Mouse (Mus musculus): ENCODE data around the gene Ppia. TPM values are rescaled to one million over a fixed set of nuclear protein-coding genes. Genes with fewer than 3 reads are reported as not detected.
"Not testable (repeated sequence)": the region's sequence is repeated elsewhere in the genome, so short reads cannot be mapped to it uniquely, and the experiment has no call there.

Ppia gene
- polyA plus RNA-seq, 1 experiment from 2014 or later = 4,857 TPM

GRCm38 (mm10) chr11:6410050-6410602, 5.1 kb upstream of the Ppia start:
- Histone ChIP-seq H3K4me2 (ENCODE audit: low read depth, low read length) (no peak overlapping the region), H3K9ac (ENCODE audit: low read depth, low read length) (no peak overlapping the region), H3K36me3 (ENCODE audit: control insufficient read depth, insufficient read depth, low read length) (peaks cover 4% of the 10 kb centered on the region), H3K27me3 (replicated peaks; ENCODE audit: control insufficient read depth, insufficient read depth, low read length) (no peaks in the 10 kb centered on the region), H3K4me3 (ENCODE audit: low read depth, low read length) (no peak overlapping the region), H3K9me3 (ENCODE audit: control insufficient read depth, low read length) (no peaks in the 10 kb centered on the region), H3K27ac (replicated peaks; ENCODE audit: low read depth, low read length) (no peak overlapping the region; the same call in 1 of the 2 replicates), H3K4me1 (ENCODE audit: control insufficient read depth, insufficient read depth, low read length) (peaks cover 33% of the 10 kb centered on the region)
- ATAC-seq (ENCODE audit: low read depth) (no peak), DNase-seq (ENCODE audit: low spot score) (peak; percentile 34)
- 49% methylated on average over 5 of the region's 5 CpGs for WGBS

GRCm38 (mm10) chr11:6410755-6411154, 4.5 kb upstream of the Ppia start:
- H3K4me1 ChIP-seq (ENCODE audit: control insufficient read depth, insufficient read depth, low read length) = peaks cover 28% of the 10 kb centered on the region
- not testable (repeated sequence) for H3K4me2 ChIP-seq (ENCODE audit: low read depth, low read length); H3K27ac ChIP-seq (replicated peaks; ENCODE audit: low read depth, low read length); H3K4me3 ChIP-seq (ENCODE audit: low read depth, low read length); H3K9ac ChIP-seq (ENCODE audit: low read depth, low read length); H3K9me3 ChIP-seq (ENCODE audit: control insufficient read depth, low read length); DNase-seq (ENCODE audit: low spot score); H3K27me3 ChIP-seq (replicated peaks; ENCODE audit: control insufficient read depth, insufficient read depth, low read length); ATAC-seq (ENCODE audit: low read depth); H3K36me3 ChIP-seq (ENCODE audit: control insufficient read depth, insufficient read depth, low read length)
- WGBS = 87% methylated on average over 5 of the region's 5 CpGs

GRCm38 (mm10) chr11:6411684-6412083, 3.6 kb upstream of the Ppia start:
- ATAC-seq (ENCODE audit: low read depth) = no peak
- peaks cover 19% of the 10 kb centered on the region for H3K4me1 ChIP-seq (ENCODE audit: control insufficient read depth, insufficient read depth, low read length)
- 5% methylated on average over 5 of the region's 5 CpGs for WGBS

GRCm38 (mm10) chr11:6413264-6413663, 2.0 kb upstream of the Ppia start:
- ATAC-seq (ENCODE audit: low read depth) = no peak
- Histone ChIP-seq H3K9ac (ENCODE audit: low read depth, low read length) (no peak overlapping the region), H3K4me2 (ENCODE audit: low read depth, low read length) (no peak overlapping the region), H3K27me3 (replicated peaks; ENCODE audit: control insufficient read depth, insufficient read depth, low read length) (no peaks in the 10 kb centered on the region), H3K9me3 (ENCODE audit: control insufficient read depth, low read length) (no peaks in the 10 kb centered on the region), H3K36me3 (ENCODE audit: control insufficient read depth, insufficient read depth, low read length) (peaks cover 13% of the 10 kb centered on the region), H3K27ac (replicated peaks; ENCODE audit: low read depth, low read length) (no peak overlapping the region), H3K4me1 (ENCODE audit: control insufficient read depth, insufficient read depth, low read length) (peaks cover 20% of the 10 kb centered on the region), H3K4me3 (ENCODE audit: low read depth, low read length) (no peak overlapping the region)
- 96% methylated on average over 6 of the region's 12 CpGs for WGBS
- no peak for DNase-seq (ENCODE audit: low spot score)

More at GRCm38 (mm10) chr11:6411684-6412083, 3.6 kb upstream of the Ppia start:
- Histone ChIP-seq H3K4me3 (ENCODE audit: low read depth, low read length) (no peak overlapping the region), H3K27me3 (replicated peaks; ENCODE audit: control insufficient read depth, insufficient read depth, low read length) (no peaks in the 10 kb centered on the region), H3K27ac (replicated peaks; ENCODE audit: low read depth, low read length) (no peak overlapping the region), H3K4me2 (ENCODE audit: low read depth, low read length) (no peak overlapping the region), H3K36me3 (ENCODE audit: control insufficient read depth, insufficient read depth, low read length) (no peaks in the 10 kb centered on the region), H3K9me3 (ENCODE audit: control insufficient read depth, low read length) (no peaks in the 10 kb centered on the region), H3K9ac (ENCODE audit: low read depth, low read length) (no peak overlapping the region)
- peak; percentile 68 for DNase-seq (ENCODE audit: low spot score)

GRCm38 (mm10) chr11:6415551-6416404, 535 bp downstream of the Ppia start:
- Histone ChIP-seq H3K27me3 (replicated peaks; ENCODE audit: control insufficient read depth, insufficient read depth, low read length) (no peaks in the 10 kb centered on the region), H3K4me1 (ENCODE audit: control insufficient read depth, insufficient read depth, low read length) (peaks cover 20% of the 10 kb centered on the region), H3K27ac (replicated peaks; ENCODE audit: low read depth, low read length) (peak overlapping the region; percentile 98), H3K9me3 (ENCODE audit: control insufficient read depth, low read length) (no peaks in the 10 kb centered on the region), H3K4me2 (ENCODE audit: low read depth, low read length) (peak overlapping the region; percentile 98), H3K36me3 (ENCODE audit: control insufficient read depth, insufficient read depth, low read length) (peaks cover 37% of the 10 kb centered on the region), H3K9ac (ENCODE audit: low read depth, low read length) (peak overlapping the region; percentile 98), H3K4me3 (ENCODE audit: low read depth, low read length) (peak overlapping the region; percentile 98)
- 0% methylated on average over 13 of the region's 102 CpGs for WGBS
- ATAC-seq (ENCODE audit: low read depth) (peak; percentile 94), DNase-seq (ENCODE audit: low spot score) (peak; percentile 95)

GRCm38 (mm10) chr11:6416405-6417034, 1.3 kb downstream of the Ppia start:
- Histone ChIP-seq H3K4me1 (ENCODE audit: control insufficient read depth, insufficient read depth, low read length) (peaks cover 18% of the 10 kb centered on the region), H3K27ac (replicated peaks; ENCODE audit: low read depth, low read length) (peak overlapping the region; percentile 98), H3K27me3 (replicated peaks; ENCODE audit: control insufficient read depth, insufficient read depth, low read length) (no peaks in the 10 kb centered on the region), H3K9ac (ENCODE audit: low read depth, low read length) (peak overlapping the region; percentile 98), H3K36me3 (ENCODE audit: control insufficient read depth, insufficient read depth, low read length) (peaks cover 42% of the 10 kb centered on the region), H3K4me2 (ENCODE audit: low read depth, low read length) (peak overlapping the region; percentile 98), H3K9me3 (ENCODE audit: control insufficient read depth, low read length) (no peaks in the 10 kb centered on the region), H3K4me3 (ENCODE audit: low read depth, low read length) (peak overlapping the region; percentile 98)
- DNase-seq (ENCODE audit: low spot score) (peak; percentile 89), ATAC-seq (ENCODE audit: low read depth) (peak; percentile 51)
- WGBS = 1% methylated on average over 30 of the region's 30 CpGs

GRCm38 (mm10) chr11:6417069-6417468, 1.8 kb downstream of the Ppia start:
- Histone ChIP-seq H3K4me2 (ENCODE audit: low read depth, low read length) (peak overlapping the region; percentile 98), H3K36me3 (ENCODE audit: control insufficient read depth, insufficient read depth, low read length) (peaks cover 42% of the 10 kb centered on the region), H3K27me3 (replicated peaks; ENCODE audit: control insufficient read depth, insufficient read depth, low read length) (no peaks in the 10 kb centered on the region), H3K4me3 (ENCODE audit: low read depth, low read length) (peak overlapping the region; percentile 98), H3K4me1 (ENCODE audit: control insufficient read depth, insufficient read depth, low read length) (peaks cover 17% of the 10 kb centered on the region), H3K27ac (replicated peaks; ENCODE audit: low read depth, low read length) (peak overlapping the region; percentile 98; the same call in 1 of the 2 replicates), H3K9ac (ENCODE audit: low read depth, low read length) (peak overlapping the region; percentile 98), H3K9me3 (ENCODE audit: control insufficient read depth, low read length) (no peaks in the 10 kb centered on the region)
- WGBS = 39% methylated on average over 2 of the region's 2 CpGs
- no peak for ATAC-seq (ENCODE audit: low read depth)
- DNase-seq (ENCODE audit: low spot score) = no peak

- Histone ChIP-seq H3K36me3 (ENCODE audit: control insufficient read depth, insufficient read depth, low read length) (peaks cover 42% of the 10 kb centered on the region), H3K27me3 (replicated peaks; ENCODE audit: control insufficient read depth, insufficient read depth, low read length) (no peaks in the 10 kb centered on the region), H3K9ac (ENCODE audit: low read depth, low read length) (peak overlapping the region; percentile 98), H3K9me3 (ENCODE audit: control insufficient read depth, low read length) (no peaks in the 10 kb centered on the region), H3K4me2 (ENCODE audit: low read depth, low read length) (peak overlapping the region; percentile 98), H3K4me1 (ENCODE audit: control insufficient read depth, insufficient read depth, low read length) (peaks cover 17% of the 10 kb centered on the region), H3K27ac (replicated peaks; ENCODE audit: low read depth, low read length) (no peak overlapping the region), H3K4me3 (ENCODE audit: low read depth, low read length) (peak overlapping the region; percentile 98)
- no peak for ATAC-seq (ENCODE audit: low read depth)
- no peak for DNase-seq (ENCODE audit: low spot score)
Observed at GRCm38 (mm10) chr11:6417490-6417889, 2.2 kb downstream of the Ppia start.

Measured in embryonic facial prominence, embryonic 14.5 days (tissue).